22 mouse cellular contexts compared by ENCODE assay signal in genomic region chrX:103692916-103693315, GRCm38 (mm10).
A peak's percentile ranks its signal among the peaks of the same experiment; 100 is the strongest.
DNase-seq lines count a peak whose midpoint lies in the region; ATAC-seq and TF ChIP-seq lines count a peak whose summit lies in the region.
"Had no signal": no experiment of that assay in that cellular context is flagged by ENCODE, and none has a peak within 500 bp of the region (broad histone marks: within the 10 kb centered on the region; RNA-seq: fewer than 3 reads in every experiment).

No protein-coding gene starts in this region.

- H3K4me3 ChIP-seq in kidney, adult 2 months (ENCODE audit: insufficient read depth, low read depth, low read length), result no peak overlapping the region
- no peak overlapping the region for H3K4me3 ChIP-seq in kidney, embryonic 16.5 days (ENCODE audit: low read length)
- no peak overlapping the region for H3K4me3 ChIP-seq in liver, adult 2 months (ENCODE audit: insufficient read depth, low read depth, low read length)
- H3K4me3 ChIP-seq: embryonic facial prominence, embryonic 13.5 days; embryonic facial prominence, embryonic 15.5 days; erythroblast, embryonic 14.5 days; forebrain, embryonic 10.5 days; forebrain, embryonic 12.5 days had no signal

- H3K27ac ChIP-seq in kidney, adult 2 months (ENCODE audit: insufficient read depth, low read depth, low read length), result no peak overlapping the region
- H3K27ac ChIP-seq in kidney, embryonic 16.5 days (ENCODE audit: low read length), result no peak overlapping the region
- H3K27ac ChIP-seq in liver, adult 2 months (replicated peaks; ENCODE audit: insufficient read depth, low read depth, low read length), result no peak overlapping the region
- H3K27ac ChIP-seq: embryonic facial prominence, embryonic 13.5 days; embryonic facial prominence, embryonic 15.5 days; forebrain, embryonic 10.5 days; forebrain, embryonic 12.5 days had no signal

- no peak overlapping the region for H3K4me2 ChIP-seq in kidney, embryonic 16.5 days (replicated peaks; ENCODE audit: low read depth, low read length)
- H3K4me2 ChIP-seq: embryonic facial prominence, embryonic 13.5 days; embryonic facial prominence, embryonic 15.5 days; forebrain, embryonic 12.5 days had no signal

- 66% methylated on average over 5 of the region's 5 CpGs for WGBS in kidney, adult 2 months
- 77% methylated on average over 5 of the region's 5 CpGs for WGBS in kidney, embryonic 16.5 days
- 24% methylated on average over 5 of the region's 5 CpGs for WGBS in liver, adult 2 months

- no peaks in the 10 kb centered on the region for H3K36me3 ChIP-seq in kidney, adult 2 months (ENCODE audit: control insufficient read depth, insufficient read depth, low read length)
- H3K36me3 ChIP-seq in kidney, embryonic 16.5 days (ENCODE audit: insufficient read depth, low read length), result no peaks in the 10 kb centered on the region
- H3K36me3 ChIP-seq in liver, adult 2 months (ENCODE audit: control insufficient read depth, insufficient read depth, low read length), result no peaks in the 10 kb centered on the region
- H3K36me3 ChIP-seq: embryonic facial prominence, embryonic 13.5 days; embryonic facial prominence, embryonic 15.5 days; forebrain, embryonic 10.5 days; forebrain, embryonic 12.5 days had no signal

- DNase-seq in kidney, adult 2 months, result peak; percentile 64
- peak; percentile 56 for DNase-seq in kidney, adult 9 months
- no peak for DNase-seq in kidney, adult 11 months
- peak; percentile 82 for DNase-seq in liver, adult 2 months (ENCODE audit: extremely low read depth, low read depth, low spot score)
- no peak for DNase-seq in liver
- DNase-seq: adrenal gland, adult 2 months; adrenal gland, postnatal 10 days; adrenal gland, postnatal 25 days; cerebellum, adult 11 months; cerebellum, adult 18-20 months; cerebellum, adult 8-10 months; cerebellum, adult 9-11 months; cerebellum, postnatal 14 days; cerebellum, postnatal 36 days; embryo, embryonic 11 days had no signal

- ATAC-seq in kidney, embryonic 16.5 days (ENCODE audit: low FRiP score, low TSS enrichment), result no peak
- ATAC-seq: forebrain, embryonic 14.5 days had no signal

- H3K9ac ChIP-seq in kidney, embryonic 16.5 days (replicated peaks; ENCODE audit: low read length), result no peak overlapping the region
- no peak overlapping the region for H3K9ac ChIP-seq in liver, adult 2 months (ENCODE audit: low read depth, low read length)
- H3K9ac ChIP-seq: embryonic facial prominence, embryonic 13.5 days; embryonic facial prominence, embryonic 15.5 days; forebrain, embryonic 12.5 days had no signal

- TF ChIP-seq POLR2A in kidney, adult 2 months (IDR thresholded peaks at IDR 0.05; ENCODE audit: low read depth, low read length), result no peak
- TF ChIP-seq POLR2A in liver, adult 2 months (IDR thresholded peaks at IDR 0.05; ENCODE audit: extremely low read depth, insufficient read depth, low read length), result no peak

- TF ChIP-seq CTCF in kidney, adult 2 months (conservative IDR thresholded peaks at IDR 0.05; ENCODE audit: insufficient read depth, insufficient read length, low read depth, low read length), result peak; percentile 29; the same call in 1 of the 2 replicates
- peak; percentile 22; the same call in 1 of the 2 replicates for TF ChIP-seq CTCF in liver, adult 2 months (IDR thresholded peaks at IDR 0.05; ENCODE audit: low read depth, low read length)

- H3K27me3 ChIP-seq in kidney, adult 2 months (replicated peaks; ENCODE audit: control insufficient read depth, insufficient read depth, low read length), result no peaks in the 10 kb centered on the region
- H3K27me3 ChIP-seq in kidney, embryonic 16.5 days (ENCODE audit: insufficient read depth, low read length), result peaks cover 63% of the 10 kb centered on the region
- no peaks in the 10 kb centered on the region for H3K27me3 ChIP-seq in liver, adult 2 months (ENCODE audit: control insufficient read depth, insufficient read depth, low read length)

- H3K4me1 ChIP-seq in kidney, adult 2 months (ENCODE audit: control insufficient read depth, insufficient read depth, low read length), result peaks cover 8% of the 10 kb centered on the region; the same call in 1 of the 2 replicates
- no peaks in the 10 kb centered on the region for H3K4me1 ChIP-seq in kidney, embryonic 16.5 days (ENCODE audit: insufficient read depth, low read length)
- peaks cover 2% of the 10 kb centered on the region; the same call in 1 of the 2 replicates for H3K4me1 ChIP-seq in liver, adult 2 months (ENCODE audit: control insufficient read depth, insufficient read depth, low read length)
- H3K4me1 ChIP-seq: embryonic facial prominence, embryonic 15.5 days had no signal

- no peaks in the 10 kb centered on the region for H3K79me2 ChIP-seq in liver, adult 2 months (ENCODE audit: control insufficient read depth, insufficient read depth, low read length)

- peaks cover 6% of the 10 kb centered on the region; the same call in 1 of the 2 replicates for H3K9me3 ChIP-seq in kidney, embryonic 16.5 days (ENCODE audit: low read length)
- H3K9me3 ChIP-seq: embryonic facial prominence, embryonic 13.5 days; embryonic facial prominence, embryonic 15.5 days; forebrain, embryonic 10.5 days; forebrain, embryonic 12.5 days had no signal

Comparison
In these comparisons a context has a peak if more than half of its experiments do, and no peak if none do; other contexts are left out.
1. DNase-seq: peak in kidney, adult 2 months (single experiment), kidney, adult 9 months (single experiment) and liver, adult 2 months (single experiment); none in kidney, adult 11 months (single experiment) and liver (single experiment).